Mouse (Mus musculus): Measurements from ENCODE around the gene Adamts7. TPM values are rescaled to one million over a fixed set of nuclear protein-coding genes. Genes with fewer than 3 reads are reported as not detected.

Adamts7 gene
- polyA plus RNA-seq, 1 experiment from 2014 or later: 7.9 TPM

GRCm38 (mm10) chr9:90207808-90208207 is 44.9 kb downstream of the Adamts7 start:
- no peak for TF ChIP-seq CTCF (IDR thresholded peaks at IDR 0.05)
- in situ Hi-C loops (cut with MboI; ENCODE audit: low pct_unique_long_range_greater_than_20kb): loop anchor here (5.0 to 10.0 kb wide), 2 partner anchors 239 to 477 kb away; no protein-coding TSS in a partner anchor
- DNase-seq (ENCODE audit: low read depth, low spot score) (no peak), ATAC-seq (no peak)
- POLR2A ChIA-PET: no interaction called here
- CTCF ChIA-PET: no interaction called here
- H3K27me3 ChIP-seq: no peaks in the 10 kb centered on the region

- DNase-seq (ENCODE audit: low read depth, low spot score): no peak
- H3K27me3 ChIP-seq: no peaks in the 10 kb centered on the region
- CTCF ChIA-PET: no interaction called here
- POLR2A ChIA-PET: no interaction called here
- TF ChIP-seq CTCF (IDR thresholded peaks at IDR 0.05): no peak
- in situ Hi-C loops (cut with MboI; ENCODE audit: low pct_unique_long_range_greater_than_20kb): loop anchor here (5.0 to 10.0 kb wide), 2 partner anchors 239 to 476 kb away; no protein-coding TSS in a partner anchor
- ATAC-seq: no peak
Observed at GRCm38 (mm10) chr9:90208655-90209054, 45.8 kb downstream of the Adamts7 start.

- ATAC-seq (no peak), DNase-seq (ENCODE audit: low read depth, low spot score) (no peak)
- TF ChIP-seq CTCF (IDR thresholded peaks at IDR 0.05): no peak
- no peaks in the 10 kb centered on the region for H3K27me3 ChIP-seq
- ChIA-PET POLR2A (no interaction called here), CTCF (no interaction called here)
- in situ Hi-C loops (cut with MboI; ENCODE audit: low pct_unique_long_range_greater_than_20kb): no loop called here
Observed at GRCm38 (mm10) chr9:90213127-90213526, 50.3 kb downstream of the Adamts7 start.

GRCm38 (mm10) chr9:90216259-90217001 is 53.6 kb downstream of the Adamts7 start:
- CTCF ChIA-PET: interaction anchor here (1.8 to 4.0 kb wide), 2 partner anchors 10 to 11 kb away, joined by 6 to 14 read pairs; no protein-coding TSS in a partner anchor
- TF ChIP-seq CTCF (IDR thresholded peaks at IDR 0.05): no peak
- POLR2A ChIA-PET: no interaction called here
- DNase-seq (ENCODE audit: low read depth, low spot score) (no peak), ATAC-seq (no peak)
- H3K27me3 ChIP-seq: no peaks in the 10 kb centered on the region
- in situ Hi-C loops (cut with MboI; ENCODE audit: low pct_unique_long_range_greater_than_20kb): no loop called here

- no peak for ATAC-seq
- no peak for TF ChIP-seq CTCF (IDR thresholded peaks at IDR 0.05)
- DNase-seq (ENCODE audit: low read depth, low spot score): no peak
- no peaks in the 10 kb centered on the region for H3K27me3 ChIP-seq
- in situ Hi-C loops (cut with MboI; ENCODE audit: low pct_unique_long_range_greater_than_20kb): no loop called here
- ChIA-PET CTCF (interaction anchor here (4.0 kb wide), 1 partner anchor 11 kb away, joined by 14 read pairs; no protein-coding TSS in a partner anchor), POLR2A (no interaction called here)
Observed at GRCm38 (mm10) chr9:90217501-90217900, 54.6 kb downstream of the Adamts7 start.

GRCm38 (mm10) chr9:90222275-90222674 is 59.4 kb downstream of the Adamts7 start:
- CTCF ChIA-PET: no interaction called here
- TF ChIP-seq CTCF (IDR thresholded peaks at IDR 0.05): no peak
- DNase-seq (ENCODE audit: low read depth, low spot score) (no peak), ATAC-seq (no peak)
- POLR2A ChIA-PET: no interaction called here
- in situ Hi-C loops (cut with MboI; ENCODE audit: low pct_unique_long_range_greater_than_20kb): no loop called here
- H3K27me3 ChIP-seq: no peaks in the 10 kb centered on the region

- POLR2A ChIA-PET: no interaction called here
- in situ Hi-C loops (cut with MboI; ENCODE audit: low pct_unique_long_range_greater_than_20kb): no loop called here
- no peak for ATAC-seq
Observed at GRCm38 (mm10) chr9:90226081-90226741, 63.3 kb downstream of the Adamts7 start.

GRCm38 (mm10) chr9:90226742-90227096 is 63.9 kb downstream of the Adamts7 start:
- TF ChIP-seq CTCF (IDR thresholded peaks at IDR 0.05): no peak
- CTCF ChIA-PET: interaction anchor here (0.9 kb wide), 2 partner anchors 12 to 22 kb away, joined by 3 read pairs; no protein-coding TSS in a partner anchor
- H3K27me3 ChIP-seq: no peaks in the 10 kb centered on the region
- POLR2A ChIA-PET: no interaction called here
- in situ Hi-C loops (cut with MboI; ENCODE audit: low pct_unique_long_range_greater_than_20kb): no loop called here
- DNase-seq (ENCODE audit: low read depth, low spot score) (no peak), ATAC-seq (no peak)

More at GRCm38 (mm10) chr9:90226081-90226741, 63.3 kb downstream of the Adamts7 start:
- CTCF ChIA-PET: interaction anchor here (0.9 kb wide), 2 partner anchors 12 to 21 kb away, joined by 3 read pairs; no protein-coding TSS in a partner anchor
- no peak for TF ChIP-seq CTCF (IDR thresholded peaks at IDR 0.05)
- DNase-seq (ENCODE audit: low read depth, low spot score): no peak
- no peaks in the 10 kb centered on the region for H3K27me3 ChIP-seq

- no peak for TF ChIP-seq CTCF (IDR thresholded peaks at IDR 0.05)
- ChIA-PET POLR2A (no interaction called here), CTCF (interaction anchor here (0.9 kb wide), 2 partner anchors 13 to 22 kb away, joined by 3 read pairs; no protein-coding TSS in a partner anchor)
- no peaks in the 10 kb centered on the region for H3K27me3 ChIP-seq
- no peak for DNase-seq (ENCODE audit: low read depth, low spot score)
- in situ Hi-C loops (cut with MboI; ENCODE audit: low pct_unique_long_range_greater_than_20kb): no loop called here
- no peak for ATAC-seq
Observed at GRCm38 (mm10) chr9:90227171-90227570, 64.3 kb downstream of the Adamts7 start.

- POLR2A ChIA-PET: no interaction called here
- DNase-seq (ENCODE audit: low read depth, low spot score): no peak
- in situ Hi-C loops (cut with MboI; ENCODE audit: low pct_unique_long_range_greater_than_20kb): no loop called here
- CTCF ChIA-PET: interaction anchor here (0.8 kb wide), 1 partner anchor 9 kb away, joined by 4 read pairs; no protein-coding TSS in a partner anchor
- ATAC-seq: no peak
- H3K27me3 ChIP-seq: no peaks in the 10 kb centered on the region
- no peak for TF ChIP-seq CTCF (IDR thresholded peaks at IDR 0.05)
Observed at GRCm38 (mm10) chr9:90232781-90233690, 70.2 kb downstream of the Adamts7 start.
